Mouse (Mus musculus): ENCODE results near the gene Aldh1l1. TPM values are rescaled to one million over a fixed set of nuclear protein-coding genes. Genes with fewer than 3 reads are reported as not detected.
"Not testable (repeated sequence)": the region's sequence is repeated elsewhere in the genome, so short reads cannot be mapped to it uniquely, and the experiment has no call there.

Aldh1l1 gene
- polyA plus RNA-seq, 1 experiment = 47.0 TPM

DNA sequence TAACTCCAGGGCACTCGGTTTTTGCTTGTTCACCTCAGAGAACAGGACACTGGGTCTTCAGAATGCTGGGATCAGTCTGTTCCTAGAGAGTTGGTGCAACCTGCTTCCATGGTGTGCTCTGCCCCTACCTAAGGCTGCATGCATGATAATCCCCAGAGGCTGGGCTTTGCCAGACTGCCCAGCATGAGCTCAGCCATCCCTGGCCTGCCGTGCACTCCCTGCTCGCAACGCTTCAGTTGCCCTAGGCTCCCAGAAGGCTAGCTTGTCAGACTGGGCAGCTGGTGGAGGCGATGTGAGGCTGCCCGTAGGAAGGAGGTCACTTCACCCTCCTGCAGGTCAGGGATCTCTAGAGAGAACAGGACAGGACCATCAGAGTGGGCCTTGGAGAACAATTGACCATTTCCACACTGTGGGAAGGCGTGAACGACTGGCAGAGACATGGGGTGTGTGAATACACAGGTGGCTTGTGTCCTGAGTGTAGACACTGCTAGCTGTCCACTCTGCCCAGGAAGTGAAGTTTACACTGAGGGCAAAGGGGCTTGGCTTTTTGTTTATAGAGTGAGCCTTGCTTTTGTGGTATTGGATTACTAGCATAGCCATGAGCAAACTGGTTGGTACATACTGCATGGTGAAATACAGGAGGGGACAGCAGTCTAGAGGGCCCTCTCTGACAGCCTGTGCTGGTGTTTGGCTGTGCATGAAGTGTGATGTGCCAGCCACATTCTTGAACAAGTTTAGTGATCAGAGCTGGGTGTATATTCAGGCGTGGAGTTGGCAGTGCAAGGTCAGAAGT, 134.8 kb downstream of the Aldh1l1 start:
- DNase-seq (ENCODE audit: low read depth) = no peak

DNA sequence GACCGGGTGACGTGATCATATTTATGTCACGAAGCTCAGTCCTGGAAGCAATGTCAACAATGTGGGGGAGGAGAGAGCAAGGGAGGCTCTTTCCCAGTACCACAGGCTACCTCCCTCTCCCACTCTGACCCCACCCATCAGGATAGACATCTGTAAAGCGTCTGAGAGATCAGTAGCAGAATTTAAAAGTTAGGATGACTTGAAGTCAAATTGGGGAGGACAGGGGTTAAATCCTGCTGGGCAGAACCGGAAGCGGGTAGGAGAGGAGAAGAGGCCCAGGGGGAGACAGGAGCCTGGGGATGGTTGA, 135.3 kb downstream of the Aldh1l1 start:
- no peak for DNase-seq (ENCODE audit: low read depth)

DNA sequence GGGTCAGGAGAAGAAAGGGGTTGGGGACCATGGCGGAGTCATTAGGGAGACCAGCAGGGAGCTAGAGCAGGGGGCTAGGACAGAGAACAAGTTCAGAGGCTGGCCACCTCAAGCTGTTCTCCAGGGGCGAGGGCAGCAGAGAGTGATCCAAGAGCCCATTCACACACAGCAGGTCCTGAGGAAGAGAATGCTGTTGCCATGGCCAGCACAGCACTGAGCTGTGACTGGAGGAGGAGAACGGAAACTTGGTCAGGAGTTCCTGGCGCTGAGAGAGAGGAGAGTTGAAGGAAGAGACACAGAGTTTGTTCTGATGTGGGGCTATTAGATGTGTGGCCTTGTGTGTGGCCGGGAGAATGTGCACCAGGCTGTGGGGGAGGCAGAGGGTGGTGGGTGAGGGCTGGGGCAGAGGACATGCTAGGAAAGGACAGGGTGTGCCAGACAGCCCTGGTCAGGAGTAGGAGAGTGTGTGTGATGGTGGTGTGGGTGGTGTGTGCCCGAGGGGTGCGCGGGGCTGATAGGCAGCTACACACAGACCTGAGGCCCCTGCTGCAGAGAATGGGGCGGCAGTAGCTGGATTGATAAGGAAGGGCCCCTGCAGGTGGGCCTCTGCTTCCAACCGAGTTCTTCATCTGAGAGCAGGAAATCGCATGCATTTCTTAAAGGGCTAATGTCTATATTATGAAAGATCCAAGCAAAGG, 136.7 kb downstream of the Aldh1l1 start:
- no peak for DNase-seq (ENCODE audit: low read depth)

DNA sequence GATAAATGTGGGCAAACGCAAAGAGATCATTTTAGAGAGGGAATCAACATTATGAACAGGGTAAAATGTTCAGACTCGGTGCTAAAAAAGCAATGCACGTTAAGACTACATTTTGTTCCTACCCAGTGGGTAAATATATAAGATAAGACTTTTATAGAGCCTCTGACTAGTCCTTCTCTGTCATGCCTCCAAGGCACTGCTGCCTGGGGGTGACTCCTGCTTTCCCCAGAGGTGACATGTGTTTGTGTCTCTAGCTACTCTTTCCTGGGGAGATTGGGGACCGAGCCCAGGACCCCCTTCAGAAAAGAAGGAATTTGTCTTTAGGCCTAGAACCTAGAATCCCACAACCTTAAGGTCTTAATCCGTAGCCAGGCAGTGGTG, 137.2 kb downstream of the Aldh1l1 start:
- DNase-seq (ENCODE audit: low read depth) = no peak

DNA sequence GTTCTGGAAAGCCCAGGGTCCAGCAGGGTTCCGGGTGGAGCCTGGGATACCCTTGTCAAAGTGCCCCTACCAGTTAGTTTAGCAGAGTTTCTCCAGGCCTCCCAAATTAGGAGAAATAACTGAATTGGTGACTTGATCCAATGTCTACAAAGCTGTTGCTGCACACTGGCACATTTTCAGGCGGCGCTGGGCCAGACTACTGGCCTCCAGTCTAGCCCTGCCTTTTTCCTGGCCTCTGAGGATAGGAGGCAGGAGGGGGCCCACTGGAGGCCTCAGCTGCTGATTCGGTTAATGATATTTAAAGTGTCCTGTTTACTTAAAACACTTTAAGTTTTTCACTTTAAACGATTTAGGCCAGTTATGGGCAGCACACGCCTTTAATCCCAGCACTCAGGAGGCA, 138.0 kb downstream of the Aldh1l1 start:
- no peak for DNase-seq (ENCODE audit: low read depth)

DNA sequence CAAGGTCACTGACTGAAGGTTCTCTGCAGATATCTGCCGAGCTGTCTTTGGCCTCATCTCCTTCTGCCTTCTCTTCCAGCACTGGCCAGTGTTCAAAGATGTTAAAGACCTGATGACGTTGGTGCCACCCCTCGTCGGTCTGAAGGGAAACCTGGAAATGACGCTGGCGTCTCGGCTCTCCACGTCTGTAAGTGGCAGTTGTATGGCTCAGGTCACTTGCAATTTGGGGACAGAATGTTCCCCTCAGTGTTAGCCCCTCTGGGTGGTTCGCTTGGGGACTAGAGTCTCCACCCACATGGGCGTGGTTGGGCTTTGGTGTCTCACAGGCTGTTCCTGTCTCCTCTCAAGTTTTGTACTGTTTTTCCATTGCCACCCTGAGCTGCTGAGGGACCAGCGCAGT, 138.5 kb downstream of the Aldh1l1 start:
- no peak for DNase-seq (ENCODE audit: low read depth)

DNA sequence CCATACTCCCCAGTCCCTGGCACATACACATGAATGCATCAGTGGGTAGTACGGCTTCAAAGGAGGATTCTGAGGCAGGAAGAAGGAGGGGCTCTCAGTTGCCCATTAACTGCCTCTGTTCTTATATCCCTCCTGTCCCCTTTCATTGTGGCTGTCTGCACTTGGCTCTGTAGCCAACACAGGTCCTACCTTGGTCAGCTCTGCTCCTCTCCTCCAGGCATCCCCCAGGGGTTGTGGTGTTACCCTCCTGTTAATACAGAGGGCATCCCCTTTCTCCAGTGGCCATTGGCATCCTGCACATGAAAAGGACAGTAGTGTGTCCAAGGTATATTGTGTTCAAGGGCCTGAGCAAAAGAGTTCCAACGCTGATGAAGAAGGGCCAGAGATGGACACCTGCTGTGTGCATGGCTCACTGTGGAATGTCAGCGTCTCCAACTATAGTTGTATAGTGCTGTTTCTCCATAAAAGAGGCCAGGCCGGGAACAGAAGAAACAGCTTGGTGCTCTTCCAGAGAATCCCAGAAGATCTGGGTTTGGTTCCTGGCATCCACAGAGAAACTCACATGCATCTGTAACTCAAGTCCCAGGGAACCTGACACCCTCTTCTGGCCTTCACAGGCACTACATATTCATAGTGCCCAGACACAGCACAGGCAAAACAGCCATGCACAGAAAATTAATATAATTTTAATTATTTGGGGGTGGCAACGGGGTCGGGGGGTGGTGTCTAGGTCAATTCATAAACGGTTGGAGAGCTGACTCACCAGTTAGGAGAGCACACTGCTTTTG, 139.2 kb downstream of the Aldh1l1 start:
- DNase-seq (ENCODE audit: low read depth) = no peak

DNA sequence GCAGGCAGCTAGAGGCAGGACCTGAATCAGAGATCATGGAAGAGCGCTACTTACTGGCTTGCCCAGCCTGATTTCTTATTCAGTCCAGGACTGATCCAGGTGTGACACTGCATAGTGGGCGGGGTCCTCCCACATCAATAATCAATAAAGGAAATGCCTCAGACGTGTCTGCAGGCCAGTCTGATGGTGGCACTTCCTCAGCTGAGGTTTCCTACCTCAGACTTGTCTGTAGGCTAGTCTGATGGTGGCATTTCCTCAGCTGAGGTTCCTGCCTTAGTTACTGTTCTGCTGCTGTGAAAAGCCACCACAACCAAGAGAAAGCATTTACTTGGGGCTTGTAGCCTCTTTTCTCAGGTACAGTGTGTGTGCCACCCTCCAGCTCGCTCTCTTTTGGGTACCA, 141.3 kb downstream of the Aldh1l1 start:
- no peak for DNase-seq (ENCODE audit: low read depth)

DNA sequence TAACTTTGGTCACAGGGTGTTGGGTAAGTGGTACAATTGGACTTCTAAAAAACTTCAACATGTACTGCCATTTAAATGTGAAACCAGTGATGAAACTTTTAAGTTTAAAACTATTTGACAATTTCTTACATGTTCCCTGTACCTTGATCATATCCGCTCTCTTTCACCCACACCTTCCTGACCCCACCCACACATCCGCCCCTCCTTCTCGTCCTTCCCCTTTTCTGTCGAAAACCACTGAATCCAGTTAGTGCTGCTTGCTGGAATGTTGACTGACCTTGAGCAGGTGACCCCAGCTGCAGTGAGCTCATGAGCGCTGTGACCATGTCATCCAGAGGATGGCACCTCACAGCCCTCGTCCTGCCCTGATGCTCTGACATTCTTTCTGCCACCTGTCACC, 143.3 kb downstream of the Aldh1l1 start:
- DNase-seq (ENCODE audit: low read depth) = no peak

DNA sequence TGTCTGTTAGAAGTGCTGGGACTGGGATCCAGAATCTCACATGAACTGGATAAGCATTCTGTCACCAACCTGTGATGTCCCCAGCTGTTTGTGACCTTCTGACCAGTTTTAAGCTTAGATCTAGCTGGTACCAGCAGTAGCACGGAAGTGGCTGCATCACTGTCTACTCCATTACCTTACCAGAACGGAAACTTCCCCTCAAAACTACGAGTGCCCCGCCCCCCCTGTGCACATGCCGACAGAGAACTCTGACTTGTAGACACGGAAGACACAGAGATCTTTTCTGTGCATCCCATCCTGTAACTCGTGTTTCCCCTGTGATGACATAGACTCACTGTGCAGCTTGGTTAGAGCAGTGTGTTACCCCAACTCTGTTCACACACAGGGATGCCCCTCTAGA, 144.2 kb downstream of the Aldh1l1 start:
- no peak for DNase-seq (ENCODE audit: low read depth)

DNA sequence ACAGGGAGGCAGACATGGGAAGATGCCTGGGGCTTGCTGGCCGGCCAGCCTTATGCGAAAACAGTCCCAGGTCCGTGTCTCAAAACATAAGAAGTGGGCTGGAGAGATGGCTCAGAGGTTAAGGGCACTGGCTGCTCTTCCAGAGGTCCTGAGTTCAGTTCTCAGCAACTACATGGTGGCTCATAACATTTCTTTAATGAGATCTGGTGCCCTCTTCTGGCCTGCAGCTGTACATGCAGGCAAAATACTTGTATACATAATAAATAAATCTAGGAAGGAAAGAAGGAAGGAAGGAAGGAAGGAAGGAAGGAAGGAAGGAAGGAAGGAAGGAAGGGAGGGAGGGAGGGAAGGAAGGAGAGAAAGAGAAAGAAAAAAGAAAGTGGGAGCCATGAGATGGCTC, 146.3 kb downstream of the Aldh1l1 start:
- not testable (repeated sequence) for DNase-seq (ENCODE audit: low read depth)

DNA sequence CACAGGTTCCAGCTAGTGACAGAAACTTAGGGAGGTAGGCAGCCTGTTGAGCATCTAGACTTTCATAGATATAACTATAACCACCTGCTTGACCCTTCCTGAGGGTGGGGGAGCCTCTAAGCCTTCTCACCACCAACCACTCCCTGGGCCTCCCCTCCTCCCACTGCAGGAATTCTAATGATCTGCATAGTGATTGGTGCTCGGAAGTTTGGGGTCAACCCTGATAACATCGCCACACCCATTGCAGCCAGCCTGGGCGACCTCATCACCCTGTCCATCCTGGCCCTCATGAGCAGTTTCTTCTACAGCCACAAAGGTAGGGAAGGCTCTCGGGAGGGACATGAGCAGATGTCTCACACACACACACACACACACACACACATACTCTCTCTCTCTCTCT, 148.9 kb downstream of the Aldh1l1 start:
- DNase-seq (ENCODE audit: low read depth) = no peak

DNA sequence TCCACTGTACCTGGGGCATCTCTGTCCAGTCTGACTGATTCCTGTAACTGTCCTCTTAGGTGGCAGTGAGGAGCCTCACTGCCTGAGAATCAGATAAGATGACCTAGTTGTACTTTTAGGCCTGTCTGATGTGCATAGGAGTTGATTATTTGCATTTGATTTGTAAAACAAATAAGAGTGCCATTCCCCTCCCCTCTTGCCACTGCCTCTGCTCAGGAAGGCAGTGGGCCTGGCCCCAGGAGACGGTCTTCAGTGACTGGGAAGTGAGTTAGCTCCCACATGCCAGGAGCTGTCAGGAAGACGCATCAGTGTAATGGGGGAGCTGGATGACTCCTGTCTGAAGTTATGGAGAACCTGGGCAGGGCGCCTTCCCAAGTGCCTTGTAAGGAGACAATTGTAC, 149.4 kb downstream of the Aldh1l1 start:
- no peak for DNase-seq (ENCODE audit: low read depth)

DNA sequence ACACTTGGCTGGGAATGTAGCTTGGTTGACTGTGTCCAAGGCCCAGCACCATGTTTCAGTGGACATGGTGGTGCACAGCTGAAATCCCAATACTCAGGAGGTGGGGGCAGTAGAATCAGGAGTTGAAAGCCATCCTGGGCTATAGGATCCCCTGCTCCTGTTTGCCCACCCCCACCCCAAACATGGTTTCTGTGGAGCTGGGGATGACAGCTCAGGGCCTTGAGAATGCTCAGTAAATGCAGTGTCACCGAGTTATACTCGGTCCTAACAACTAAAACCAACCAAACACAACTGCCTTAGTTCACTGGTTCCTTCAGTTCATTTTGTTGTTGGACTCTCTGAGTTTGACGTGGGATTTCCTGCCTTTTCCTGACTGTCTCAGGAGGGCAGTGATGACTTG, 156.8 kb downstream of the Aldh1l1 start:
- no peak for DNase-seq (ENCODE audit: low read depth)

DNA sequence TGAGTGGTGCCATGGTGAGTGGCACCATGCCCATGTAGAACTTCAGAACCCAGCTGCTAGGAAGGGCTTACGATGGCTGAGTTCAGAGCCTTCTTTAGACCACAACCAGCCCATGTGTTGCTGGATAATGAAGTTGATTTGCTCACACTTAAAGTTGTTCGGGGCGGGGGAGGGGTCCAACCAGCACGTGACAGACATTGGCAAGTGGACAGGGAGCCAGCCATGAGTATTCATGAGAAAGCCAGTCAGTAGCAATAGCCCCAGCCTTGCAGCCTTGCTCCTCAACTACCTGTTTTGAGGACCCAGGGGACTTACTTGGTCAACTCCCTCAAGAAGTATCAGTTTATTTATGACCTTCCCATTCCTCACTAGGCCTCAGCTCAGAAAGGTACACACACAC, 158.7 kb downstream of the Aldh1l1 start:
- no peak for DNase-seq (ENCODE audit: low read depth)

DNA sequence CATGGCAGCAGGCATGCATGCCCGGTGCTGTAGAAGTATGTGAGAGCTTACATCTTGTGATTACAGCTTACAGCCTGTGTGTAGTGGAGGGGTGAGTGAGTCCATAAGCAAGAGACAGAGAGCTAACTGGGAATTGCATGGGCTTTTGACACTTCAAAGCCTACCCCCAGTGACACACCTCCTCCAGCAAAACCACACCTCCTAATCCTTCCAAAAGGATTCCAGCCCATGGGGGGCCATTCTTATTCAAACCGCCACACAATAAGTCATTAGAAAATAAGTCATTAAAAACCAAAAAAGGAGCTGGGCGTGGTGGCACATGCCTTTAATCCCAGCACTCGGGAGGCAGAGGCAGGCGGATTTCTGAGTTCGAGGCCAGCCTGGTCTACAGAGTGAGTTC, 162.2 kb downstream of the Aldh1l1 start:
- no peak for DNase-seq (ENCODE audit: low read depth)

DNA sequence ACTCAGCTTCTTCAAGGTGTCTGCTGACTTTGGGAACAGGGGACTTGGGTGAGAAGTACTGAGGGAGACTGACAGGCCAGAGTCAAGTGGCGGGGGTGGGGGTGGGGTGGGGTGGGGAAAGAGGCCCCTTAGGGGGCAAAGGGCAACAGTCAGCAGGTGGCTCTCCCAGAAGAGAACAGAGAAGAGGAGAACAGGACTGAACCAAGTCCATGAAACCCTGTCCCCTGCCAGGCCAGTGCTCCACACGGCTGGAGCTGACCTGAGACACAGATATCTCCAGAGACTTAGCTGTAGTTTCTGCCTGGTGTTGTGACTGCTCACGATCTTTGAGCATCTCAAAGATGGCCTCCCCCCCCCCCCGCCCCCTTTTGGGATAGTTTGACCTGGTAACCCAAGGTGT, 163.1 kb downstream of the Aldh1l1 start:
- no peak for DNase-seq (ENCODE audit: low read depth)

Other genes starting within 250 kb of the Aldh1l1 start
- not detected in 2 replicates for gene Vmn1r54, start 240.1 kb upstream of the Aldh1l1 start, polyA plus RNA-seq (2012; rRNA removed)
- gene BC048671, start 185.2 kb upstream of the Aldh1l1 start, polyA plus RNA-seq (2012; rRNA removed) = 0.92 and 1.3 TPM in 2 replicates
- gene Chst13, start 161.2 kb upstream of the Aldh1l1 start, polyA plus RNA-seq (2012; rRNA removed) = 0.37 and 0.69 TPM in 2 replicates
- 0.41 and 0.88 TPM in 2 replicates for gene Uroc1, start 153.1 kb upstream of the Aldh1l1 start, polyA plus RNA-seq (2012; rRNA removed)
- gene Zxdc, start 116.9 kb upstream of the Aldh1l1 start, polyA plus RNA-seq (2012; rRNA removed) = 15.2 and 19.9 TPM in 2 replicates
- gene Cfap100, start 57.6 kb upstream of the Aldh1l1 start, polyA plus RNA-seq (2012; rRNA removed) = 1.1 and 2.6 TPM in 2 replicates
- 78.7 and 86.9 TPM in 2 replicates for gene Klf15, start 23.9 kb upstream of the Aldh1l1 start, polyA plus RNA-seq (2012; rRNA removed)
- gene Slc41a3, start 118.3 kb downstream of the Aldh1l1 start, polyA plus RNA-seq (2012; rRNA removed) = 37.2 and 45.9 TPM in 2 replicates